Mouse (Mus musculus): Measurements from ENCODE around the gene Lpar6. TPM values are rescaled to one million over a fixed set of nuclear protein-coding genes. Genes with fewer than 3 reads are reported as not detected.

The Lpar6 gene
- polyA plus RNA-seq, 1 experiment from 2014 or later = 4.1 TPM

DNA sequence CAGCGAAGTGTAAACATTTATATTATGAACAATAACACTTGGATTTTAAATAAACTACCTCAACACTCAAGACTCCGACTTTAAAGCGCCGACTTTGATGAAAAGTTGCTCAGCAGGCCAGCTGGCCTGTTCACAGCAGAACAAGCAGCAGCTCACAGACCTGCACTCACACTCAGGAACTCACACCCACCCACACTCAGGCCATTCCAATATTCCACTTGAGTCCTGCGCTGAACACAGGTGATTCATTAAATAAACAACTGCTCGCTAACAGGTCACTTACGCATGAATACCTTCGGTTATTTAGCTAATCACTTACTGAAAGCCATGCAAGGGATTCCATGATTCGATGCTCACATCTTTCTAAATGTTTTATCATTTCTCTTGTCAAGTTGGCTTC is 24.5 kb downstream of the Lpar6 start:
- no peak overlapping the region for H3K4me2 ChIP-seq
- no peak overlapping the region for H3K27ac ChIP-seq
- WGBS = 96% methylated on average over 9 of the region's 9 CpGs
- H3K4me1 ChIP-seq = no peaks in the 10 kb centered on the region
- peaks cover 3% of the 10 kb centered on the region; the same call in 1 of the 2 replicates for H3K9me3 ChIP-seq
- no peak for ATAC-seq (replicated peaks)
- H3K36me3 ChIP-seq (replicated peaks) = peaks cover 14% of the 10 kb centered on the region
- H3K27me3 ChIP-seq (replicated peaks) = no peaks in the 10 kb centered on the region
- H3K9ac ChIP-seq = no peak overlapping the region
- no peak overlapping the region for H3K4me3 ChIP-seq

DNA sequence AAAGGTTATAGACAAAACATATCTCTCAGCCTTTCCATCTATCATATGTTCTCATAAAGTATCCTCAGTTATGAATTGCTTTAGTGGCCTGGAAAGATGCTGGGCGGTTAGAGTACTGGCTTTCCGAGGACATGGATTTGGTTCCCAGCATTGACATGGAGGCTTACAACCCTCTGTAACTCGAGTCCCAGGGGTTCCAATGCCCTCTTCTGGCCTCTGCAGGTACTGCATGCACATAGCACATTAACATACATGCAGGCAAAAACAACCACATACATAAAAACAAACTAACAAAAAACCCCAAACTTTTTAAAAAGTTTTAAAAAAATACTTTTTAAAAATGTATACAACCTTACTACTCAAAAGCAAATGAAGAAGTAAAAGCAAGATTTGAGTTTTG is 28.5 kb downstream of the Lpar6 start:
- Histone ChIP-seq H3K9ac (no peak overlapping the region), H3K27ac (no peak overlapping the region), H3K4me2 (no peak overlapping the region), H3K9me3 (peaks cover 3% of the 10 kb centered on the region; the same call in 1 of the 2 replicates), H3K4me1 (no peaks in the 10 kb centered on the region), H3K4me3 (no peak overlapping the region), H3K36me3 (replicated peaks) (peaks cover 23% of the 10 kb centered on the region), H3K27me3 (replicated peaks) (no peaks in the 10 kb centered on the region)
- ATAC-seq (replicated peaks) = no peak
- WGBS = 89% methylated on average over 3 of the region's 3 CpGs

DNA sequence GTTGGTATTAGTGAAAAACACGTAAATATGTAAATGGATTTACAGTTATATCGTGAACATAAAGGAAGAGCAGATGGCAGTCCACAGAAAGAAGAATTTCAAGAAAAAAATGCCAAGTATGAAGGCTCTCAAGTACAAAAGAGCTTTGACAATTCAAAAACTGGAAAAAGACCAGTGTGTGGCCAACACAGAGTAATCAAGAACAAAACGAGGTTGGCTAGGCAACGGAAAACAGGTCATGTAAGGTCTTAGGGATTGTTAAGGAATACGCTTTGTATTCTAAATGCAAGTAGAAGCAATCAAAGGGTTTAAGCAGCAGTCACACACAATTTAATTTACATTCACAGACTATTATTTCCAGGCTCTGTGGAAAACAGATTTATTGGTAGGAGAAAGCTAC is 34.1 kb downstream of the Lpar6 start:
- no peaks in the 10 kb centered on the region; the same call in 1 of the 2 replicates for H3K4me1 ChIP-seq
- H3K27ac ChIP-seq = no peak overlapping the region
- 27% methylated on average over 5 of the region's 5 CpGs for WGBS

GRCm38 (mm10) chr14:73279096-73279495 is 41.4 kb downstream of the Lpar6 start:
- Histone ChIP-seq H3K27me3 (replicated peaks) (no peaks in the 10 kb centered on the region), H3K9me3 (no peaks in the 10 kb centered on the region), H3K4me1 (no peaks in the 10 kb centered on the region; the same call in 1 of the 2 replicates), H3K27ac (no peak overlapping the region), H3K4me2 (no peak overlapping the region), H3K9ac (no peak overlapping the region), H3K4me3 (no peak overlapping the region), H3K36me3 (replicated peaks) (no peaks in the 10 kb centered on the region; the same call in none of the 2 replicates)
- ATAC-seq (replicated peaks) = no peak
- 89% methylated on average over 6 of the region's 6 CpGs for WGBS

More for the DNA sequence above, 34.1 kb downstream of the Lpar6 start:
- no peak overlapping the region for H3K4me2 ChIP-seq
- ATAC-seq (replicated peaks) = no peak
- no peaks in the 10 kb centered on the region for H3K9me3 ChIP-seq
- no peak overlapping the region for H3K9ac ChIP-seq
- H3K27me3 ChIP-seq (replicated peaks) = no peaks in the 10 kb centered on the region
- H3K36me3 ChIP-seq (replicated peaks) = peaks cover 9% of the 10 kb centered on the region; the same call in 1 of the 2 replicates
- no peak overlapping the region for H3K4me3 ChIP-seq

GRCm38 (mm10) chr14:73280996-73281395 is 43.3 kb downstream of the Lpar6 start:
- H3K4me1 ChIP-seq = no peaks in the 10 kb centered on the region; the same call in 1 of the 2 replicates
- no peak overlapping the region for H3K9ac ChIP-seq
- H3K4me2 ChIP-seq = no peak overlapping the region
- no peak overlapping the region for H3K4me3 ChIP-seq
- H3K36me3 ChIP-seq (replicated peaks) = peaks cover 2% of the 10 kb centered on the region
- H3K27me3 ChIP-seq (replicated peaks) = no peaks in the 10 kb centered on the region
- no peak overlapping the region for H3K27ac ChIP-seq
- no peak for ATAC-seq (replicated peaks)
- no peaks in the 10 kb centered on the region for H3K9me3 ChIP-seq
- 2% methylated on average over 1 of the region's 1 CpGs for WGBS

GRCm38 (mm10) chr14:73289915-73290314 is 52.2 kb downstream of the Lpar6 start:
- H3K4me2 ChIP-seq = no peak overlapping the region
- H3K4me3 ChIP-seq = no peak overlapping the region
- H3K9me3 ChIP-seq = no peaks in the 10 kb centered on the region
- no peaks in the 10 kb centered on the region for H3K4me1 ChIP-seq
- WGBS = 97% methylated on average over 2 of the region's 2 CpGs
- no peak overlapping the region for H3K9ac ChIP-seq
- H3K27me3 ChIP-seq (replicated peaks) = no peaks in the 10 kb centered on the region
- no peaks in the 10 kb centered on the region for H3K36me3 ChIP-seq (replicated peaks)
- H3K27ac ChIP-seq = no peak overlapping the region
- no peak for ATAC-seq (replicated peaks)

- 53% methylated on average over 1 of the region's 1 CpGs for WGBS
- no peak overlapping the region for H3K4me2 ChIP-seq
- H3K4me1 ChIP-seq = no peaks in the 10 kb centered on the region
- no peaks in the 10 kb centered on the region for H3K36me3 ChIP-seq (replicated peaks)
- H3K9me3 ChIP-seq = no peaks in the 10 kb centered on the region
- no peak overlapping the region for H3K4me3 ChIP-seq
- no peak overlapping the region for H3K27ac ChIP-seq
- ATAC-seq (replicated peaks) = no peak
- H3K9ac ChIP-seq = no peak overlapping the region
- no peaks in the 10 kb centered on the region for H3K27me3 ChIP-seq (replicated peaks)
Measured at GRCm38 (mm10) chr14:73292434-73292833, 54.7 kb downstream of the Lpar6 start.

MicroRNAs within 50 kb of the gene (microRNA counts, 519-probe panel; counts per million panel counts)
- microRNA mmu-miR-687 = not detected

Small RNA genes lying within 50 kb of the gene (microRNA-seq; reads per million reads assigned to microRNA genes)
- gene Mir687 = not detected

Other genes with a start within 250 kb of the Lpar6 start
- gene Cysltr2, start 188.8 kb upstream of the Lpar6 start, polyA plus RNA-seq (2015; fragmentation: Nextera tagmentation; extraction: Ambion mirVana) = 0.37 and 0.38 TPM in 2 replicates
- gene Rcbtb2, start 114.9 kb upstream of the Lpar6 start, polyA plus RNA-seq (2015; fragmentation: Nextera tagmentation; extraction: Ambion mirVana) = 60.3 and 68.6 TPM in 2 replicates
- 28.0 and 30.2 TPM in 2 replicates for gene Rb1, start 87.9 kb downstream of the Lpar6 start, polyA plus RNA-seq (2015; fragmentation: Nextera tagmentation; extraction: Ambion mirVana)
- gene Itm2b, start 147.4 kb downstream of the Lpar6 start, polyA plus RNA-seq (2015; fragmentation: Nextera tagmentation; extraction: Ambion mirVana) = 590 and 626 TPM in 2 replicates

Measured in midbrain, embryonic 15.5 days (tissue).